Mouse (Mus musculus): ENCODE measurements around the gene Gm5737.

Gm5737 gene

DNA sequence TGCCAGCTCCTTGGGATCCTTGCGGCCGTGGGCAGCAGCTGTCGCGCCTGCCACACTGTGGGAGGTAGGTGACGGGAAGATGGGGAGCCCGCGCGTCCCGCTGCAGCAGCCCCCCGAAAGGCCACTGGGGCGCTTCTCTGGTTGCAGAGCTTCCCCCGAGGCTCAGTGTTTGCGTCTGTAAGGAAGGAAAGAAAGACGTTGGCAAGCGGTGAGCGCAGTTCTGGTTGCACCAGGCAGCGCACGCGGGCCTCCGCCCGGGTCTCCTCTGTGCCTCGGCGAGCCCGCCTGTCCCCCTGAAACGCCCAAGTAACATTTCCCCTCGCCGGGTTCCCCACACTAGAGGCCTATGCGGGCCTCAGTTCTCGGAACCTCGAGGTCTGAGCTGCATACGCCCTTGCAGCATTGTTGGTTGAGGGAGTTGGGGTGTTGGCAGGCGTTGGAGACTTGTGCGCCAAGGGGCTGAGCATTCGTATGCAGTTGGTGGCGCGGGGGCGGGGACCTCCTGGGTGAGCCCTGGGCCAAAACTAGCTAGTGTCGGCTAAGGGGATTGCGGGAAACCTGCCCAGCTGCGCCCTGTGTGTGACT is 31.0 kb downstream of the Gm5737 start:
- DNase-seq (ENCODE audit: low spot score) = peak; percentile 61

- no peak for DNase-seq (ENCODE audit: low spot score)
These were observed 31.8 kb downstream of the Gm5737 start for GRCm38 (mm10) chr7:120843852-120844435.

DNA sequence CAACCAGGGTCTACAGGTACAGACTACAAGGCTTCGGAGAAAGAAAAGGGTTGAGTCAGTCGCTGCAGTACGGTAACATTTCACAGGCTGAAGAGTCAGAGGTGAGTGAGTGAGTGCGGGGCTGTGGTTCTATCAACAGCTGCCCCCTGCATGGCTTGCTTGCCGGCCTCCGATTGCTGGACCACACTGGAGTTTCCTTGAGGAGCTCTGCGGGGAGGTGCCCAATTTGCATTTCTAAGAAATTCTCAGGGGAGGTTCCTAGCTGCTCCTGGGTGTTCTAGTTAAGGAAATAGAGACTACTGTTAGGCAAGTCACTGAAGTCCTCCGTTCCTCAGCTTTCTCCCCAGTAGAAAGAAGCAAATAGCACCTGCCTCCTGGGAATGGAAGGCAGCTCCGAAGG is 32.5 kb downstream of the Gm5737 start:
- DNase-seq (ENCODE audit: low spot score) = no peak

DNA sequence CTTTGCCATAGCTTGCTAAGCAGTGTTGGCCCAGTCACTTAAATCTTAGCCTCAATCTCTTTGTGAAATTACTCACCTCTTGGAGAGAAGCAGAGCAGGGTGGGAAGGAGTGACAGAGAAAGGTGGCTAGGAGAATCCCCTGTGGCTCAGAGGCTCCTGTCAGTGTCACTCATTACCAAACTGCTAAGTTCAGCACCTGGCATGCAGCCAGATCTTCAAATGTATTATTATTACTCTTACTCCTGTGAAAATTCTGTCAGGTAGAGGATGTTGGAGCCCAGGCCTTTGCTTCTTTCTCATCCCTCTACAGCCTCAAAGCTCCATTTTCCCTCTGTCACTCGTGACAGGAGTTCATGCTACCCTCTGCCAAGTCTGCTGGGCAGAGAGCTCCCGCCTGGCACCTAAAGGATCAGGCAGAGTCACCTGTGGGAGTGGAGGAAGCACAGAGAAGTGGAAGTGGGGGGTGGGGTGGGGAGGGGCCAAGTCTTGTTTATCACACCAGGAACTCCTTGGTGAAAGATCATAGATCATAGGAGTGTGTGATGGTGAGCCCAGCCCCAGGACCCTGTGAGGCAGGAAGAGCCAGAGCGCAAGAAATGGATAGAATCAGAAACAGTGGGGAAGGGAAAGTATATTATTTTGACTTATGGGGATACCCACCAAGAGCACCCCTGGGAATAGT is 36.8 kb downstream of the Gm5737 start:
- no peak for DNase-seq (ENCODE audit: low spot score)

DNA sequence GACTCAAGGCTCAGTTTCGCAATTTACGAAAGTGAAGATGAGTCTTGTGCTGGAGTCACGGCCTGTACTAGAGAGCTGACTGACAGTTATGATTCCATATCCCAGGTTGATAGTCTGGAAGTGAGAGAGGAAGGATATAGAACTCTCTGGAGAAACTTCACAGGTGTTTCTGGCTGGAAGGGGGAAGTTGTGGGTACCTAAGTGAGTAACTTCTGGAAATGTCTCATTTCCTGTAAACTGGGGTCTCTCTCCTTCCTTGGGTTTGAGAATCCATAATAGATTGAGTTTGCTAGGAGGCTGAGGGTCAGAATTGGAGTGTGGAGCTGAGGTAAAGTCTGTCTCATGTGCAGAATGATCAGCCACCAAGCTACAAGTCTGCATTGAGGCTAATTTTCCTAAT is 38.0 kb downstream of the Gm5737 start:
- no peak for DNase-seq (ENCODE audit: low spot score)

GRCm38 (mm10) chr7:120859854-120860253 is 47.7 kb downstream of the Gm5737 start:
- no peak for DNase-seq (ENCODE audit: low spot score)

GRCm38 (mm10) chr7:120860799-120861487 is 48.8 kb downstream of the Gm5737 start:
- DNase-seq (ENCODE audit: low spot score) = no peak

- no peak for DNase-seq (ENCODE audit: low spot score)
These were observed 49.4 kb downstream of the Gm5737 start for GRCm38 (mm10) chr7:120861488-120862047.

- no peak for DNase-seq (ENCODE audit: low spot score)
These were observed 50.0 kb downstream of the Gm5737 start for GRCm38 (mm10) chr7:120862196-120862595.

DNA sequence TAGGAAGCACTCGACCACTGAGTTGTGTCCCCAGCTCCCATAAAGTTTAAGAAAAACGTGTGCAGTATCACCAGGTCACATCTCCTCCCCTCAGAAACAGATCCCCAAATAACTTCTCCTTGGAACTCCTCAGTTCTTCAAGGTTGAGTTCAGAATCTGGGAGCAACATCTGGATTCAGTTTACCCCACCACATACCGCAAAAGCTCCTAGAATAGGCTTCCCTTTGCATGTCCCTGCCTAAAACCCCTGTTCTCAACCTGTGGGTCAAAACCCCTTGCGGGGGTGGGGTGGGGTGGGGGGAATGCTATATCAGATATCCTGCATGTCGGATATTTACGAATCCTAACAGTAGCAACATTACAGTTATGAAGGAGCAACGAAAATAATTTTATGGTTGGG is 50.5 kb downstream of the Gm5737 start:
- DNase-seq (ENCODE audit: low spot score) = no peak

DNA sequence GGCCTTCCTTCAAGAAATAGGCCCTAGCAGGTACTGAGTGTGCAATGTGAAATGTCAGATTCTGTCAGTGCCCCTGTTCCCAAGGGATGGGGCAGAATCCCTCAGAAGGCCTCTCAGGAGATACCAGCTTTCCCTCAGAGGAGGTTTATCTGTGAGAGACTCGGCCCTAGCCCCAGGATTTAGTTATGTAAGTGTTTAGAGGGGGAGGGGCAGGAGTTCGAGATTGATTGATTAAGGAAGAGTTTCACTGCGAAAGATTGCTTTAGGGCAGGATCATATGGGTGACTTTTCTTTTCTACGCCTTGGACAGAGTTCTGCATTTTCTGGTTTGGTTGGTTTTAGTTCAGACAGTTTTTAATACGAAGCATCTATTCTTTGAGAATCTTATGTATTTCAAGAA is 51.3 kb downstream of the Gm5737 start:
- DNase-seq (ENCODE audit: low spot score) = no peak

DNA sequence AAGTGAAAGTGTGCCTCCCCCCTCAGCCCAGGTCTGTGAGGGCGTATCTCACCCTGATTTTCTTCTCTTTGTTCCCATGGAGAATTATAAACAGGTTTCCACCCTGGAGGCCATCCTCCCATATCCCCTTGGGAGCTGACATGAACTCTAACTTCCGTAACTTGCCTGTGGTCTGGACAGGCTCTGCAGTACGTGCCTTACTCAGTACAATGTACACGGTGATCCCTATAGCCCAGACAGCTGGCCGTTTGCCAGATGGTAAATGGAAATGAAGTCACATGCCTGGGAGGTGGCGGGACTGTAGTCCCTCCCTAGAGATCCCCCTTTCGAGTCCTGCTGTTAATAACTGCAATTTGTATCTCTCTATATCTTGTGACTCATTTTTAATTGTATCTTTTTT is 52.9 kb downstream of the Gm5737 start:
- no peak for DNase-seq (ENCODE audit: low spot score)

DNA sequence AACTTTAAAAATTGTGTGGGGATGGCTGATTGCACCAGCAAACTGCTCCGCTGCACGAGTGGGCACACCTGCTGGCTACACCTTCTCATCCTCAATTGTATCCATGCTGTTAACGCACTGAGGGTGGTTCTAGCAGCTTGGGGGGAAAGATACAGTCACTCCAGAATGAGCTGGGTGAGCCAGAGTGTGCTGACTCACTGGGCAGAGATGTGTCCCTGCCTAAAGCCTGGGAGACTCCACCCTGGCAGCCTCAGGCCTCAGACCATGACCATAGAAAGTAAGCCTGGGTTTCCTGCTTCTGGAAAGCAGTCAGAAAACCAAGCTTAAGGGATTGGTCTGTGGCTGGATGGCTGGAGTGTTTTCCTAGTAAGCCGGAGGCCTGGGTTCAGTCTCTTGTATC is 53.7 kb downstream of the Gm5737 start:
- DNase-seq (ENCODE audit: low spot score) = no peak

GRCm38 (mm10) chr7:120866684-120867083 is 54.5 kb downstream of the Gm5737 start:
- no peak for DNase-seq (ENCODE audit: low spot score)

- DNase-seq (ENCODE audit: low spot score) = no peak
These were observed 55.6 kb downstream of the Gm5737 start for GRCm38 (mm10) chr7:120867720-120868119.

DNA sequence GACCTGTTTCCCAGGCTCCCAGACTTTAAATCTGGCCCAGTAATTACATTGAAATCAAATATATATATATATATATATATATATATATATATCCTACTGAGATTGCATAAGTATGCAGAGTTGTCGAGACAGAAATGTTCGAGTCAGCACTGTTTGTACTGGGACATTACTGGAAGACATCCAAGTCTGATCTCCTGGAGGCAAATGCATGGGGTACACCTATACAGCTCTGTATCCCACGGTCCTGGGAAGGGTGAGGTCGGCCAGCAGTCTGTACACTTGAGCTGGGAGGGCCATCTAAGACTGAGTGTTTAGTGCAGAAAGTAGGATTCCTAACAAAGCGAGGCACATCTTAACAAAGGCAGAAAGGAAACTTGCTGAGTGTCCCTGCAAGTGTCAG is 57.7 kb downstream of the Gm5737 start:
- DNase-seq (ENCODE audit: low spot score) = no peak

GRCm38 (mm10) chr7:120870431-120871008 is 58.4 kb downstream of the Gm5737 start:
- DNase-seq (ENCODE audit: low spot score) = no peak

- DNase-seq (ENCODE audit: low spot score) = no peak
These were observed 60.9 kb downstream of the Gm5737 start for GRCm38 (mm10) chr7:120873083-120873482.

DNA sequence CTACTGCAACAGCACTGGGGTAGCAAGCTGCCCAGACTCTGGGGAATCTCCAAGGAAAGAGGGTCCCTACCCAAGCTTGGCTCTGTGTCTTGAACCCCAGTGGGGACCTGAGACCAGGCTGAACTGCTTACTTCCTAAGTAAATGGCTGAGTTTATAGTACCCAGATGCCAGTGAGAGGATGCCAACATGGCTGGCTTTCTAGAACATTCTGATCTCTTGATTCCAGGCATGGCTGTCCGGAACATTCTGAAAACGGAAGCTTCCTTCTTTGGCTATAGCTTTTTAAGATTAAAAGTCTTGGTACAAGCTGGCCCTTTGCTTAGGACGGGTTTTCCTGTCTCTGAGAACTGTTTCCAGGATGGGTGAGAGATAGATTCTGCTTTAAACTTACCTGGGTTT is 61.9 kb downstream of the Gm5737 start:
- DNase-seq (ENCODE audit: low spot score) = no peak

DNA sequence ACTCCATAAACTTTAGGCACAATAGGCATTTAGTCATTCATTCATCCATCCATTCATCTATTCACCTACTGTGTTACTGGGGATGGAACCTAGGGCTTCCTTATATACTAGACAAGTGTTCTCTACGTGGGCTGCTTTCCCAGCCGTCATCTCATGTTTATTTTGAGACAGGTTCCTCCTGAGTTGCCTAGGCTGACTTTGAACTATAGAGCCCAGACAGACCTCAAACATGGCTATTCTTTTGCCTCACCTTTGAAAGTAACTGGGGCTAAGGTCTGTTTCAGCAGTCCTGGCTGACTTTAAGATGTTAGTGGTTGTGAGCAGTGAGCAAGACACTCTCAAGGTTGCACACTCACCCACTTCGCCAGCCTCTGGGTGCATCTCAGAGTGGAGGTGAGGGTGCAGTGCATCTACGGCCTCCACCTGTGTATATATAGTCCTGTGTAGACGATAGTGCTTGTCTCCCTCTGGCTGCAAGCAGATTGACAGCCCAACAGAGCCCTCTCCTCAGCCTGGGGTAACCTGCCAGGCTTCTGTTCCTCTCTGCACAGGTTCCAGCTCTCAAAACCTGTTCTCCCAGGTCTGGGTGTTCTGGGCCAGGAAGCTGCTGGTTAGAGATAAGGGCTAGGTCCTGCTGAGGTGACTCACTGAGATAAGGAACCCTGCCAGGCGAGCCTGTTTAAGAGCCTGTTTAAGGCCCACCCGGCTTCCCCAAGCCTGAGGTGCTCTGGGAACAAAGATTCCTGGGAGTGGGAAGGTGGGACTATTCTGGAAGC is 62.8 kb downstream of the Gm5737 start:
- DNase-seq (ENCODE audit: low spot score) = no peak

DNA sequence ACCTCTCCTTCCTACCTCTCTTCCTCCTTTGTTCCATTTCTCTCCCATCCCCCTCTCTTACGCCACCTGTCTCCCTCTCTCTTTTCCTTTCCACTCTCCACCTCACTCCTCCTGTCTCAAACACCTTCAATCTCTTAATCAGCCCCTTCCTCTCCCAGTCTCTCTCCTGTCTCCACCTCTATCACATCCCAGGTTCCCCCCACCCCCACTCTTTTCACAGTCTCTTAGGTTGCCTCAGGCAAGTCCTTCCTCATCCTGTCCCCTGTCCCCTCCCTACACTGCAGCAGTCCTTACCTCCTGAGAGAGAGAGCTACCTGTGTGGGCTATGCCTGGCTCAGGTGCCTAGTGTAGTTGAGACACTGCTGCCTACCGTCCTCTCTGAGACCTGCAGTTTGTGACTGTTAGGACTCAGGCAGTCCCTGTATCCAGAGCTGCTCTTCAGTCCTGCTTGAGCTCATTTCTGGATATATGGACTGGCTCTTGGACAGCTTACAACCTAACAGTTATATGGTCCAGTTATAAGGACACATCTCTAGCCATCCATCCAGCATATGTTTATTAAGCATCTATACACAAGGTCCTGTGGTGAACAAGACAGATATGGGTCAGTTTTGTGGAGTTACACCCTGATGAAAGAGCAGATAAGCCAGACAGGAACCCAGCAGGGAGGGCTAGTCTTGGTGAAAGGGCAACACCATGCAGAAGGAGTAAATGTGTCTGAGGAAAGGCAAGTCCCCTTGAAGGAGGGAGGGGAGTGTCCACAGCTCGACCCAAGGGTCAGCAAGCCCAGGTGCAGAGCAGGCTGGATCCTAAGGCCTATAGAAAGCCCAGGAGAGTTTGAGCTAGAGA is 63.6 kb downstream of the Gm5737 start:
- DNase-seq (ENCODE audit: low spot score) = no peak
